ENCODE assay signal across 13 mouse cellular contexts in genomic region chr5:112206543-112207255, GRCm38 (mm10). TPM values are rescaled to one million over a fixed set of nuclear protein-coding genes. Genes with fewer than 3 reads are reported as not detected.
DNase-seq lines count a peak whose midpoint lies in the region; ATAC-seq and TF ChIP-seq lines count a peak whose summit lies in the region.
"Had no signal": no experiment of that assay in that cellular context is flagged by ENCODE, and none has a peak within 500 bp of the region (broad histone marks: within the 10 kb centered on the region; RNA-seq: fewer than 3 reads in every experiment).

No protein-coding gene starts in this region.

- H3K36me3 ChIP-seq in kidney, embryonic 16.5 days (ENCODE audit: insufficient read depth, low read length) = no peaks in the 10 kb centered on the region
- no peaks in the 10 kb centered on the region for H3K36me3 ChIP-seq in E14TG2a.4 (ENCODE audit: insufficient read depth, low read length)
- no peaks in the 10 kb centered on the region for H3K36me3 ChIP-seq in ES-E14 (ENCODE audit: control insufficient read depth, insufficient read depth, low read length, poor library complexity, severe bottlenecking)
- no peaks in the 10 kb centered on the region for H3K36me3 ChIP-seq in hindbrain, embryonic 15.5 days

- DNase-seq in kidney, postnatal 14 days = no peak
- no peak for DNase-seq in ES-E14 (ENCODE audit: low read depth, low spot score)
- DNase-seq in urinary bladder, adult 2 months (ENCODE audit: low spot score) = no peak
- DNase-seq in left cerebral cortex, postnatal 36 days (ENCODE audit: low spot score in 2 of 2) = no peak
- DNase-seq in gastrocnemius, adult 8-10 months (ENCODE audit: low spot score in 2 of 2) = no peak
- DNase-seq: cerebellum, postnatal 14 days; gastrocnemius, postnatal 14 days; heart, postnatal 4 days; liver, postnatal 0 days had no signal

- peak overlapping the region; percentile 0; the same call in 1 of the 2 replicates for H3K4me2 ChIP-seq in kidney, embryonic 16.5 days (replicated peaks; ENCODE audit: low read depth, low read length)
- peak overlapping the region; percentile 7; the same call in 1 of the 2 replicates for H3K4me2 ChIP-seq in hindbrain, embryonic 15.5 days

- in situ Hi-C loops in ES-E14 (cut with MboI; ENCODE audit: low sequenced_read_pairs in 2 of 2, unreplicated experiment in 2 of 2) = no loop called here

- no peak overlapping the region for H3K27ac ChIP-seq in kidney, embryonic 16.5 days (ENCODE audit: low read length)
- no peak overlapping the region for H3K27ac ChIP-seq in ES-E14 (ENCODE audit: insufficient read depth, low read depth, low read length, poor library complexity, severe bottlenecking)
- no peak overlapping the region for H3K27ac ChIP-seq in hindbrain, embryonic 15.5 days (replicated peaks)
- H3K27ac ChIP-seq: layer of hippocampus, adult 2 months had no signal

- peak; percentile 62; the same call in 1 of the 2 replicates for ATAC-seq in kidney, embryonic 16.5 days (ENCODE audit: low FRiP score, low TSS enrichment)
- ATAC-seq in hindbrain, embryonic 15.5 days (ENCODE audit: low FRiP score, low read depth) = no peak
- ATAC-seq: liver, postnatal 0 days had no signal

- H3K9ac ChIP-seq in kidney, embryonic 16.5 days (replicated peaks; ENCODE audit: low read length) = no peak overlapping the region
- no peak overlapping the region; the same call in 1 of the 2 replicates for H3K9ac ChIP-seq in ES-E14 (ENCODE audit: insufficient read depth, low read depth, low read length, poor library complexity, severe bottlenecking)
- no peak overlapping the region for H3K9ac ChIP-seq in hindbrain, embryonic 15.5 days
- H3K9ac ChIP-seq: liver, postnatal 0 days had no signal

- no peaks in the 10 kb centered on the region for H3K27me3 ChIP-seq in kidney, embryonic 16.5 days (ENCODE audit: insufficient read depth, low read length)
- peaks cover 7% of the 10 kb centered on the region; the same call in 1 of the 2 replicates for H3K27me3 ChIP-seq in E14TG2a.4 (ENCODE audit: insufficient read depth, low read length)
- no peaks in the 10 kb centered on the region for H3K27me3 ChIP-seq in hindbrain, embryonic 15.5 days

- H3K4me3 ChIP-seq in kidney, embryonic 16.5 days (ENCODE audit: low read length) = no peak overlapping the region
- H3K4me3 ChIP-seq in E14TG2a.4 (replicated peaks; ENCODE audit: low read length) (peak overlapping the region; percentile 71), ES-E14 (ENCODE audit: insufficient read depth in 1 of 2, low read depth in 1 of 2, low read length in 2 of 2, poor library complexity in 1 of 2, severe bottlenecking in 1 of 2) (peak overlapping the region; percentile 27 to 35; a peak in 3 of 4 replicates)
- no peak overlapping the region for H3K4me3 ChIP-seq in hindbrain, embryonic 15.5 days
- H3K4me3 ChIP-seq: layer of hippocampus, adult 2 months had no signal

- peaks cover 5% of the 10 kb centered on the region; the same call in 1 of the 2 replicates for H3K4me1 ChIP-seq in kidney, embryonic 16.5 days (ENCODE audit: insufficient read depth, low read length)
- H3K4me1 ChIP-seq in E14TG2a.4 (replicated peaks; ENCODE audit: low read depth, low read length) (peaks cover 56% of the 10 kb centered on the region), ES-E14 (ENCODE audit: control insufficient read depth in 2 of 2, insufficient read depth in 2 of 2, low read length in 2 of 2, poor library complexity in 1 of 2) (peaks cover 5 to 12% of the 10 kb centered on the region in 2 experiments; a peak in 3 of 4 replicates)
- H3K4me1 ChIP-seq in hindbrain, embryonic 15.5 days (replicated peaks) = peaks cover 6% of the 10 kb centered on the region; the same call in 1 of the 2 replicates

- 20% methylated on average over 16 of the region's 16 CpGs for WGBS in kidney, embryonic 16.5 days
- WGBS in hindbrain, embryonic 15.5 days = 34% methylated on average over 16 of the region's 16 CpGs

- intact Hi-C loops in left cerebral cortex, postnatal 36 days (cut with DNase I) = loop anchor here (5.0 kb wide), 1 partner anchor 794 kb away; no protein-coding TSS in a partner anchor

- H3K9me3 ChIP-seq in kidney, embryonic 16.5 days (ENCODE audit: low read length) = no peaks in the 10 kb centered on the region
- H3K9me3 ChIP-seq in E14TG2a.4 (ENCODE audit: low read length) (no peaks in the 10 kb centered on the region), ES-E14 (ENCODE audit: control insufficient read depth, insufficient read depth, low read depth, low read length) (no peaks in the 10 kb centered on the region)
- H3K9me3 ChIP-seq in hindbrain, embryonic 15.5 days = no peaks in the 10 kb centered on the region

- TF ChIP-seq CTCF in E14TG2a.4 (conservative IDR thresholded peaks at IDR 0.05; ENCODE audit: low read length) = no peak

TF ChIP-seq in ES-E14, 5 proteins besides CTCF, POLR2A, EP300 and RAD21:
- TF ChIP-seq MAFK (IDR thresholded peaks at IDR 0.05; ENCODE audit: insufficient read depth, low read depth, low read length) (no peak), ZC3H11A (IDR thresholded peaks at IDR 0.05; ENCODE audit: borderline replicate concordance, low read depth, low read length) (no peak), HCFC1 (IDR thresholded peaks at IDR 0.05; ENCODE audit: borderline replicate concordance, insufficient read depth, low read length) (no peak), CHD2 (IDR thresholded peaks at IDR 0.05; ENCODE audit: low read depth, low read length) (no peak), ZNF384 (IDR thresholded peaks at IDR 0.05; ENCODE audit: low read depth, low read length) (no peak)
TF ChIP-seq in ES-E14: peak in this region for 0.

RNA-seq across cellular contexts. Expression of gene Cryba4, which starts 45.6 kb away (rescaled TPM):
- polyA plus RNA-seq in kidney, embryonic 16.5 days (2015; fragmentation: Nextera tagmentation; extraction: Ambion mirVana) = 0.58 and 0.81 TPM in 2 replicates
- 0.31 and 0.69 TPM in 2 replicates for total RNA-seq in ES-E14 (2012; rRNA removed)
- polyA plus RNA-seq in hindbrain, embryonic 15.5 days (2015; fragmentation: Nextera tagmentation; extraction: Ambion mirVana) = 1.4 and 1.5 TPM in 2 replicates
- 0.23 TPM in 1 of 2 replicates, not detected in the other for polyA plus RNA-seq in urinary bladder, adult 2 months (2012; rRNA removed)
- under 1 TPM; 0.59 to 0.95 TPM for total RNA-seq in left cerebral cortex, postnatal 36 days (2021)
- total RNA-seq in gastrocnemius, adult 8-10 months (2022) = under 1 TPM in 2 of 4 experiments, not detected in 2; 0.40 to 0.58 TPM

RNA-seq across cellular contexts. Expression of gene Crybb1, which starts 48.9 kb away (rescaled TPM):
- polyA plus RNA-seq in kidney, embryonic 16.5 days (2015; fragmentation: Nextera tagmentation; extraction: Ambion mirVana) = 2.7 and 4.0 TPM in 2 replicates
- total RNA-seq in ES-E14 (2012; rRNA removed) = not detected in 2 replicates
- polyA plus RNA-seq in hindbrain, embryonic 15.5 days (2015; fragmentation: Nextera tagmentation; extraction: Ambion mirVana) = 3.9 and 5.3 TPM in 2 replicates
- not detected in 2 replicates for polyA plus RNA-seq in urinary bladder, adult 2 months (2012; rRNA removed)
- total RNA-seq in left cerebral cortex, postnatal 36 days (2021) = 1 to 10 TPM; 7.1 to 10.0 TPM
- 1 to 10 TPM; 1.2 to 2.7 (median 2.2) TPM for total RNA-seq in gastrocnemius, adult 8-10 months (2022)
- total RNA-seq: heart, postnatal 4 days had no signal

Comparison
In these comparisons a context has a peak if more than half of its experiments do, and no peak if none do; other contexts are left out.
1. H3K4me3 ChIP-seq: peak in E14TG2a.4 (single experiment) and ES-E14 (2 of 2); none in kidney, embryonic 16.5 days (single experiment) and hindbrain, embryonic 15.5 days (single experiment).